Mouse (Mus musculus) olfactory bulb, adult 2 months (tissue): ENCODE data around the gene Col4a2.

Experiments used
- CTCF ChIP-seq: fragments of 200-500 bp; IDR thresholded peaks from 2 replicates; pipeline ENCODE4 v1.5.1; 2012; ENCODE audit warnings: low read depth, mild to moderate bottlenecking, low read length, moderate library complexity; ENCODE audit not compliant: insufficient read depth
- POLR2A ChIP-seq: fragments of 200-500 bp; IDR thresholded peaks from 2 replicates; pipeline ENCODE4 v1.6.1; 2012; ENCODE audit warnings: mild to moderate bottlenecking, low read depth, low read length, moderate library complexity; ENCODE audit not compliant: insufficient read depth

DNA sequence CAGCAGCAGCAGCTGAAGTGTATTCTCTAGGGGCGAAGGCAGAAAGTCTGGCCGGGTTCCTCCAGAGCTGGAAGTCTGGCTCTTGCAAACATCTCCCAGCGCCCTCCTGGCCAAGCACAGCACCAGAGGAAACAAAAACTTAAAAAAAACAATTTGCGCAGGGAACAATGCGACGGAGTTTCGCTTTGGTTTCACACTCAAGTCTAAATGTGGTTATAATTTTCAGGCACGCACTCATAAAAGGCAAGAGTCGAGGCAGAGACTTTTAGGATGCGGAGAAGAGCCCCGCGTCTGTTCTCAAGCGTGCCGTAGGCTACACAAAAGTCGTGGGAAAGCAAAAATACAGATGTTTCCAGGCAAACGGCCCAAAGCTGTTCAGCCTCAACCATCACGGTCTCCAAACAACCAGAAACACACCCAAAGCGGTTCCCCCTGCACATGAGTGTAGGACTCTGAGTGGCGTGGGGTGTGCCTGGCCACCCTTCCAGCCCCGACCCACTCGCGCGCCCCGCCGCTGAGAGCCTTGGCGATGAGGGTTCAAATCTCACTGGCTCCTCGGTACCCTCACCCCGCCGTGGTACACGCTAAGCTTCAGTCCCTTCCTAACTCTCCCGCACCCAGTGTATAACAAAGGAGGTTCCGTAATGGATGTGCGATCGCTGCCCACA is 790 bp upstream of the Col4a2 start:
- no peak for TF ChIP-seq CTCF
- TF ChIP-seq POLR2A, result no peak
